Mouse (Mus musculus): Measurements from ENCODE around the gene Gpr34. TPM values are rescaled to one million over a fixed set of nuclear protein-coding genes. Genes with fewer than 3 reads are reported as not detected.

Gpr34 gene
- polyA plus RNA-seq (2015; fragmentation: Nextera tagmentation; extraction: Ambion mirVana), result 1.8 and 2.2 TPM in 2 replicates

GRCm38 (mm10) chrX:13631599-13632283 lies at the start of gene Gpr34:
TSS of gene Gpr34 (plus strand) at chrX:13632089.
- no peaks in the 10 kb centered on the region for H3K9me3 ChIP-seq (ENCODE audit: control insufficient read depth, low read length)
- WGBS, result 60% methylated on average over 5 of the region's 5 CpGs
- H3K4me1 ChIP-seq (replicated peaks; ENCODE audit: control insufficient read depth, insufficient read depth, low read length), result no peaks in the 10 kb centered on the region
- H3K4me3 ChIP-seq (ENCODE audit: low read length), result no peak within 1 kb of the TSS
- no peak within 1 kb of the TSS for H3K9ac ChIP-seq (ENCODE audit: low read length)
- no peaks in the 10 kb centered on the region for H3K27me3 ChIP-seq (ENCODE audit: control insufficient read depth, insufficient read depth, low read depth, low read length)
- H3K36me3 ChIP-seq (ENCODE audit: control insufficient read depth, insufficient read depth, low read length), result no peaks in the 10 kb centered on the region
- no peak for ATAC-seq (ENCODE audit: low read depth)
- H3K27ac ChIP-seq (ENCODE audit: low read length), result no peak within 1 kb of the TSS
- no peak within 1 kb of the TSS for H3K4me2 ChIP-seq (ENCODE audit: low read depth, low read length)

- H3K9ac ChIP-seq (ENCODE audit: low read length), result no peak overlapping the region
- no peaks in the 10 kb centered on the region for H3K36me3 ChIP-seq (ENCODE audit: control insufficient read depth, insufficient read depth, low read length)
- no peak overlapping the region for H3K4me2 ChIP-seq (ENCODE audit: low read depth, low read length)
- H3K4me3 ChIP-seq (ENCODE audit: low read length), result no peak overlapping the region
- no peak overlapping the region for H3K27ac ChIP-seq (ENCODE audit: low read length)
- no peaks in the 10 kb centered on the region for H3K9me3 ChIP-seq (ENCODE audit: control insufficient read depth, low read length)
- H3K4me1 ChIP-seq (replicated peaks; ENCODE audit: control insufficient read depth, insufficient read depth, low read length), result no peaks in the 10 kb centered on the region
- no peak for ATAC-seq (ENCODE audit: low read depth)
- H3K27me3 ChIP-seq (ENCODE audit: control insufficient read depth, insufficient read depth, low read depth, low read length), result peaks cover 2% of the 10 kb centered on the region; the same call in 1 of the 2 replicates
- WGBS, result 68% methylated on average over 2 of the region's 2 CpGs
Observed at GRCm38 (mm10) chrX:13599373-13599772, 32.5 kb upstream of the Gpr34 start.

- Histone ChIP-seq H3K27me3 (ENCODE audit: control insufficient read depth, insufficient read depth, low read depth, low read length) (peaks cover 2% of the 10 kb centered on the region; the same call in 1 of the 2 replicates), H3K36me3 (ENCODE audit: control insufficient read depth, insufficient read depth, low read length) (no peaks in the 10 kb centered on the region), H3K4me3 (ENCODE audit: low read length) (no peak overlapping the region), H3K27ac (ENCODE audit: low read length) (no peak overlapping the region), H3K9ac (ENCODE audit: low read length) (no peak overlapping the region), H3K4me2 (ENCODE audit: low read depth, low read length) (no peak overlapping the region), H3K9me3 (ENCODE audit: control insufficient read depth, low read length) (no peaks in the 10 kb centered on the region), H3K4me1 (replicated peaks; ENCODE audit: control insufficient read depth, insufficient read depth, low read length) (no peaks in the 10 kb centered on the region)
- 45% methylated on average over 1 of the region's 1 CpGs for WGBS
- ATAC-seq (ENCODE audit: low read depth), result no peak
Observed at GRCm38 (mm10) chrX:13599966-13600365, 31.9 kb upstream of the Gpr34 start.

- no peak overlapping the region for H3K4me2 ChIP-seq (ENCODE audit: low read depth, low read length)
- H3K27me3 ChIP-seq (ENCODE audit: control insufficient read depth, insufficient read depth, low read depth, low read length), result peaks cover 2% of the 10 kb centered on the region; the same call in 1 of the 2 replicates
- no peaks in the 10 kb centered on the region for H3K9me3 ChIP-seq (ENCODE audit: control insufficient read depth, low read length)
- 60% methylated on average over 3 of the region's 3 CpGs for WGBS
- H3K4me3 ChIP-seq (ENCODE audit: low read length), result no peak overlapping the region
- no peaks in the 10 kb centered on the region for H3K4me1 ChIP-seq (replicated peaks; ENCODE audit: control insufficient read depth, insufficient read depth, low read length)
- H3K9ac ChIP-seq (ENCODE audit: low read length), result no peak overlapping the region
- no peak overlapping the region for H3K27ac ChIP-seq (ENCODE audit: low read length)
- H3K36me3 ChIP-seq (ENCODE audit: control insufficient read depth, insufficient read depth, low read length), result no peaks in the 10 kb centered on the region
- no peak for ATAC-seq (ENCODE audit: low read depth)
Observed at GRCm38 (mm10) chrX:13606741-13607140, 25.1 kb upstream of the Gpr34 start.

- Histone ChIP-seq H3K27ac (ENCODE audit: low read length) (no peak overlapping the region), H3K9me3 (ENCODE audit: control insufficient read depth, low read length) (no peaks in the 10 kb centered on the region), H3K9ac (ENCODE audit: low read length) (no peak overlapping the region), H3K27me3 (ENCODE audit: control insufficient read depth, insufficient read depth, low read depth, low read length) (peaks cover 2% of the 10 kb centered on the region; the same call in 1 of the 2 replicates), H3K4me1 (replicated peaks; ENCODE audit: control insufficient read depth, insufficient read depth, low read length) (no peaks in the 10 kb centered on the region), H3K4me3 (ENCODE audit: low read length) (no peak overlapping the region), H3K4me2 (ENCODE audit: low read depth, low read length) (no peak overlapping the region), H3K36me3 (ENCODE audit: control insufficient read depth, insufficient read depth, low read length) (no peaks in the 10 kb centered on the region)
- no peak for ATAC-seq (ENCODE audit: low read depth)
- 32% methylated on average over 3 of the region's 3 CpGs for WGBS
Observed at GRCm38 (mm10) chrX:13607752-13608151, 24.1 kb upstream of the Gpr34 start.

GRCm38 (mm10) chrX:13611114-13611513 lies 20.8 kb upstream of the Gpr34 start:
- Histone ChIP-seq H3K9ac (ENCODE audit: low read length) (no peak overlapping the region), H3K4me3 (ENCODE audit: low read length) (no peak overlapping the region), H3K4me2 (ENCODE audit: low read depth, low read length) (no peak overlapping the region), H3K9me3 (ENCODE audit: control insufficient read depth, low read length) (no peaks in the 10 kb centered on the region), H3K27ac (ENCODE audit: low read length) (no peak overlapping the region), H3K4me1 (replicated peaks; ENCODE audit: control insufficient read depth, insufficient read depth, low read length) (no peaks in the 10 kb centered on the region), H3K27me3 (ENCODE audit: control insufficient read depth, insufficient read depth, low read depth, low read length) (no peaks in the 10 kb centered on the region), H3K36me3 (ENCODE audit: control insufficient read depth, insufficient read depth, low read length) (no peaks in the 10 kb centered on the region)
- ATAC-seq (ENCODE audit: low read depth), result no peak
- WGBS, result 84% methylated on average over 5 of the region's 5 CpGs

GRCm38 (mm10) chrX:13612115-13612514 lies 19.8 kb upstream of the Gpr34 start:
- H3K4me1 ChIP-seq (replicated peaks; ENCODE audit: control insufficient read depth, insufficient read depth, low read length), result no peaks in the 10 kb centered on the region
- H3K4me3 ChIP-seq (ENCODE audit: low read length), result no peak overlapping the region
- H3K27me3 ChIP-seq (ENCODE audit: control insufficient read depth, insufficient read depth, low read depth, low read length), result no peaks in the 10 kb centered on the region
- H3K9me3 ChIP-seq (ENCODE audit: control insufficient read depth, low read length), result no peaks in the 10 kb centered on the region
- no peaks in the 10 kb centered on the region for H3K36me3 ChIP-seq (ENCODE audit: control insufficient read depth, insufficient read depth, low read length)
- H3K27ac ChIP-seq (ENCODE audit: low read length), result no peak overlapping the region
- 45% methylated on average over 2 of the region's 2 CpGs for WGBS
- no peak overlapping the region for H3K4me2 ChIP-seq (ENCODE audit: low read depth, low read length)
- no peak for ATAC-seq (ENCODE audit: low read depth)
- no peak overlapping the region for H3K9ac ChIP-seq (ENCODE audit: low read length)

GRCm38 (mm10) chrX:13616726-13617125 lies 15.2 kb upstream of the Gpr34 start:
- WGBS, result 40% methylated on average over 1 of the region's 1 CpGs
- no peak for ATAC-seq (ENCODE audit: low read depth)
- H3K4me3 ChIP-seq (ENCODE audit: low read length), result no peak overlapping the region
- H3K9me3 ChIP-seq (ENCODE audit: control insufficient read depth, low read length), result no peaks in the 10 kb centered on the region
- no peaks in the 10 kb centered on the region for H3K4me1 ChIP-seq (replicated peaks; ENCODE audit: control insufficient read depth, insufficient read depth, low read length)
- no peak overlapping the region for H3K9ac ChIP-seq (ENCODE audit: low read length)
- no peak overlapping the region for H3K4me2 ChIP-seq (ENCODE audit: low read depth, low read length)
- H3K27me3 ChIP-seq (ENCODE audit: control insufficient read depth, insufficient read depth, low read depth, low read length), result no peaks in the 10 kb centered on the region; the same call in 1 of the 2 replicates
- H3K27ac ChIP-seq (ENCODE audit: low read length), result no peak overlapping the region
- 0 out of 2 replicates have a peak, but pooled peaks cover 2% of the 10 kb centered on the region for H3K36me3 ChIP-seq (ENCODE audit: control insufficient read depth, insufficient read depth, low read length)

GRCm38 (mm10) chrX:13617294-13617693 lies 14.6 kb upstream of the Gpr34 start:
- Histone ChIP-seq H3K36me3 (ENCODE audit: control insufficient read depth, insufficient read depth, low read length) (0 out of 2 replicates have a peak, but pooled peaks cover 2% of the 10 kb centered on the region), H3K4me1 (replicated peaks; ENCODE audit: control insufficient read depth, insufficient read depth, low read length) (no peaks in the 10 kb centered on the region), H3K9ac (ENCODE audit: low read length) (no peak overlapping the region), H3K4me3 (ENCODE audit: low read length) (no peak overlapping the region), H3K9me3 (ENCODE audit: control insufficient read depth, low read length) (no peaks in the 10 kb centered on the region), H3K27ac (ENCODE audit: low read length) (no peak overlapping the region), H3K27me3 (ENCODE audit: control insufficient read depth, insufficient read depth, low read depth, low read length) (no peaks in the 10 kb centered on the region; the same call in 1 of the 2 replicates), H3K4me2 (ENCODE audit: low read depth, low read length) (no peak overlapping the region)
- no peak for ATAC-seq (ENCODE audit: low read depth)
- WGBS, result 100% methylated on average over 1 of the region's 1 CpGs

All from lung, embryonic 16.5 days (tissue).